Mouse (Mus musculus): ENCODE data around the gene Smndc1. TPM values are rescaled to one million over a fixed set of nuclear protein-coding genes. Genes with fewer than 3 reads are reported as not detected.
A peak's percentile ranks its signal among the peaks of the same experiment; 100 is the strongest.
"Not testable (repeated sequence)": the region's sequence is repeated elsewhere in the genome, so short reads cannot be mapped to it uniquely, and the experiment has no call there.

Smndc1 gene
- total RNA-seq, 2 experiments from 2014 or later = 43.2 to 48.2 TPM

GRCm38 (mm10) chr19:53412149-53412848, 21.9 kb upstream of the Smndc1 start:
- DNase-seq = no peak

DNA sequence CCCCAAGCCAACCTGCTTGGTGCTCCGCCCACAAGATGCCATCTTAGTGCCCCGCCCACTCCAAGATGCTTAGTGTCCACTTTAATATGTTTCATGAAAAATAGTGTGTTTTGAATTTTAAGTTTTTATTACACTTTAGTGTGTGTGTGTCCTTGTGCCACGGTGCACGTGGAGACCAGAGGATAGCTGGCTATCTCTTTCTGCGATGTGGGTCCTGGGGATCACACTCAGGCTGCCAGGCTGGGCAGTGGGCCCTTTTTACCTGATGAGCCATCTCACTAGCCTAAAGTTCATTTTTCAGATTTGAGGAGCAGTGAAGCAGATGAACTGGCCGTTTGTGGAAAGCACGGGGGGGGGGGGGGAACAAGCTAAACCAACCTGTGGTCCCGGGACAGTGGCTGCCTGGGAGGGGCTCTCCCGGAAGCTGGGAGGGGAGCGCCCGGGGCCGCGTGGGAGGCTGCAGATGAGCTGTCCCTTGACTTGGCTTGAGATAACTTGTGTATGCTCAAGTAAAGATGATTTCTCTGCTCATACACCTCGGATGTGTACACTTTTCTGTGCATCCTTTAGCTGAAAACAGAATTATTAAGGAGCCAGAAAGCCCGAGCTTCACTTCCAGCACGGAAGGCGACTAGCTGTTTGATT, 19.4 kb upstream of the Smndc1 start:
- DNase-seq = no peak

DNA sequence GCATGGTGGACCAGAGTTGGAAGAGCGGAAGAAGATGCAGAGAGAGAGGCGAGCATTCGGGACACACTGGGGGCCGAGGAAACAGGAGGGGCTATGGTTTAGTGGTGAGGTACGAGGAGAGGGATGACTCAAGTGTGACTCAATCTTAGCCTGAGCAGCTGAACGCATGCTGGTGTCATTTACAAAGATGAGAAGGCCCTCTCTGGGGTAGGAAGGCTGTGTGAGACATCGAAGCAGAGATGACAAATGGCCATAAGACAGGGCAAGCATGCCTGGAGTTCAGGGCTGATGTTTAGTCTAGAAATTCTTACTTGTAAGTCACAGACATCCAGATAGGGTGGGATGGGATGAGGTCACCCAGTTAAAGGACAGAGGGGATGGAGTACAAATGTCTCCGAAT, 18.0 kb upstream of the Smndc1 start:
- no peak for DNase-seq

DNA sequence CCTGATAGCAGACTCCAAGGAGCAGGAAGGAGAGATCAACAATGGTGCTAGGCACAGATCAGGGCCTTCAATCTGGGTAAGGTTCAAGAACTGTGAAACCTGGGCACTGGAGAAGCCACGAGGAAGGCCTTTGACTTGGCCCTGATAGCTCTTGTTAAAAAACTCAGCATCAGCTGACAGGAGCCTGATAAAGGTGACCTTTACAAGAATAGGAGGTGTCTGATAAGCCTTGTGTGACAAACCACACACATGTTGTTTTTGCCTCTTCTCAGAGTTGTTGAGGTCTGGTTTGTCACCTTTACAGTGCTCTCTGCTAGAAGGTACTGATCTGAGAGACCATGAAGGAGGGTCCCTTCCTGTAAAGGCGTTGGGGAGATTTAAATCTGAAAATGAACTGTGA, 17.0 kb upstream of the Smndc1 start:
- DNase-seq = no peak

GRCm38 (mm10) chr19:53405810-53406209, 15.4 kb upstream of the Smndc1 start:
- DNase-seq = no peak

DNA sequence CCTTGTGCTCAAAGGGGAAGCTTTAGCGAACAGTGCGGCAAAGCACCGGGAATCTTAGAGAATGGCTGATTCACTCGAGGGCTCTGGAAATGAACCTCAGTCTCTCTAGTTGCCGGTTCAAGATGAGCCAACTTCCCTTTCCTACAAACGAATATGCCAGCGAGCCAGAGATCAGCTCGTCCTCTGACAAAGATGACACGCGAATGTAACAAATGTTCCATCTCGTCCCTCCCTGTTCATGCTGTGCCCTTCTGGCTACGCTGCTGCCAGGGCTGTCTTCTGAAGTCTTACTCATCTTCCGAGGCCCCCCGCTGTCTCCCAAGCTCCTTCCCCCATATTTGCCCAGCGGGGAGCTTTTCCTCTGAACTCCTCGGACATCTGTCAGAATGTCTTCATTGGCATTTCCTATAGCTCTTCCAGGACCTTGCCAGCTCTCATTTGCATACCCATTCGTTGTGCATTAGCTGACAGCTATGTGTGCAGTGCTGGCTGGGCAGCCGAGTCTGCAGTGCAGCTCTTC, 14.5 kb upstream of the Smndc1 start:
- DNase-seq = no peak

- DNase-seq = no peak
Measured at GRCm38 (mm10) chr19:53404219-53404836, 13.9 kb upstream of the Smndc1 start.

DNA sequence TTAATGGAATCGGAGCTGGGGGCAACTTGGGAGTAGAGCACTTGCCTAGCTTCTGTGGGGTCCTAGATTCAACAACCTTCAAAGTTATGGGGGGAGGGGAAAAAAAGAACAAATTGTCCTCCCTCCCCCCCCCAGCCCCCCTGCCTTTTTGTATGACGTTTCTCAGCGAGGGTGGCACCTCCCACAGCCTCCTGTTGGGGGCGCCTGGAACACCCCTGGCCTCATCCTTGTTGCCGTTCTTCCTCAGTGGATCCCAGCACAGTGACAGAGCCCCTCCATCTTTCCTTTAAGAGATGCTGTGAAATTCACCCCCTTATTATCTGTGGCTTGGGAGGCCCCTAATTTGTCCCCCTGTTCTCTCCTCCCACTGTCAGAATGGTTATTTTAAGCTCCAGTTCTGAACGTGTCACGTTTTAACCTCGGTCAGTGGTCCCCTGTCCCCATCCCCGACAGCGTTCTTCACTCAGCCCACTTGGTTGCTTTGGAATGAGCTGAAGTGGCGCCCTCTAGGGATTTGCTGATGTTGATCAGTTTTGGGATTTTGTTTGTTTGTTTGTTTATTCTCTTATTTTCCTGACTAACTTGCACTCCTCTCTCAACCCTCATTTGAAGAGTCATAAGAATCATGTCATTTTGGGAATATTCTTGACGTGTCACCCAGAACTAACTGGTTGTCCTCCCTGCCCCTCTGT, 12.5 kb upstream of the Smndc1 start:
- DNase-seq = no peak

DNA sequence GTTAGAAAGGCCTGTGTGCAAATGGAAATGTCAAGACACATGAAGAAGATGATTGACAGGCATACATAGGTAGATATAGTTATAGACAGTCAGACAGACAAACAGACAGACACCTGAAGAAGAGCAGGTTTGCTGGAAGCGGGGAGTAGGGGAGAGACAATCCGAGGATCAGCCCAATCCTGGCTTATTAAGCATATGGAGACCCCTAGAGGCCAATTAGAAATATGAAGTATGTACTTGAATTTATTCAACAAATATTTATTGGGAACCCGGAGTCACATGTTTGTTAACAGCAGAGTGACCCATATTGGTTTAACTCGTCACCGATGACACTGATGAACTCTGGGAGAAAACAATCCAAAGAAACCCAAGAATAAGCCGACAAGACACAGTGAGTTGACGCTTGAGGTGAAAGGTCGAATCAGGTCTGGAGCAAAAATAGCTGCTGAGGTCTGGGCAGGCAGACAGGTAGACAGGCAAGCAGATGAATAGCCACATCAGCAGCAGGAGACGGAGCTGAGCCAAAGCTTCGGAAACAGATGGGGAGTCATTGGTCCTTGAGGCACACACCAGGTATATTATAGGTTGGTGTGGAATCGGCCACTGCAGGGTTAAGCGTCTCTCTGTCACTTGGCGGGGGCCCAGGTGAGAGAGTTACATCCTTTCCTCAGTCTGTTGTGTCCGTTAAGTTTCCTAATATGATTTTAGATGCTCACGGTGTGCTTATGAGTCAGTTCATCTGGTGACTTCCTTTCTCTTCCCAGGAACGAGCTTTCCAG, 10.1 kb upstream of the Smndc1 start:
- no peak for DNase-seq

- DNase-seq = no peak
Measured at GRCm38 (mm10) chr19:53399213-53399612, 8.8 kb upstream of the Smndc1 start.

DNA sequence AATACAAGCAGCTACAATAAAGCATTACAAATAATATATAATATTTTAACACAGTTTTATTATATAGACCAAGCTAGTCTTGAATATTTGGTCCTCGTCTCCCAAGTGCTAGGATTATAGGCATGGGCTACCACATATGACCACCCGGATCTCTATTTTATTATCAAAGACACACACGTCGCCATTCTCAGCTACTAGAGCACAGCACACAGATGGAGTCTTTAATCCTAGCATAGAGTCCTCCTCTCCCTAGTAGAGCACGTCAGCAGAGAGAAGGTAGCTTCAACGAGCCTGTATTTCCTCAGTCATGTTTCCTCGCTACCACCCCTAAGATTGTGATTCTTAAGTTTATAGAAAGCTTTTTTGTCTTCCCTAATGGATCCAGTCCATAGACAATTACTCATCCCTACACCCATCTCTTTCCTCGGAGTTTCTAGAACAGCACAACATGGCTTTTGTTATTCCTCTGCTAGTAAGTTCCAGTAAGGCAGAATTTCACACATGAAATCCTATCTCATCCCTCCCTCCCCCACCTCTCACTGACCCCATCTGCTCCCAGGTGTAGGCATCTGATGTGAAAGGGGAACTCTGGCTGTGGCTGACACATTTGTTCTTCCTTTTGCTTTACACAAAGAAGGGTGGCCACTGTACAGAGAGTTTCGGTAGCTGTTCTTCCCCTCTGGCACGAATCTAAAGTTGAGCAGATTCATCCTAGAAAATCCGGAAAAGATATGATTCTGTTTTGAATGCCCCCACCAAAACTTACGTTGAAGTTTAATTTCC, 7.3 kb upstream of the Smndc1 start:
- no peak for DNase-seq

DNA sequence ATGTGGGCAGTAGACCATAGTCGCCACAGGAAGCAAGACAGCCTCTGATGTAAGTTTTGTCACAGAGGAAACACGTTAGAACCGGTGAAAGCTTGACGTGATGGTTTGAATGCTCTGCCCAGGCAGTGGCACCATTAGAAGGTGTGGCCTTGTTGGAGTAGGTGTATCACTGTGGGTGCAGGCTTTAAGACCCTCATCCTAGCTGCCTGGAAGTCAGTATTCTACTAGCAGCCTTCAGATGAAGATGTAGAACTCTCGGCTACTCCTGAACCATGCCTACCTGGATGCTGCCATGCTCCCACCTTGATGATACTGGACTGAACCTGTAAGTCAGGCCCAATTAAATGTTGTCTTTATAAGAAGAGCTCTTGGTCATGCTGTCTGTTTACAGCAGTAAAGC, 5.4 kb upstream of the Smndc1 start:
- DNase-seq = not testable (repeated sequence)

DNA sequence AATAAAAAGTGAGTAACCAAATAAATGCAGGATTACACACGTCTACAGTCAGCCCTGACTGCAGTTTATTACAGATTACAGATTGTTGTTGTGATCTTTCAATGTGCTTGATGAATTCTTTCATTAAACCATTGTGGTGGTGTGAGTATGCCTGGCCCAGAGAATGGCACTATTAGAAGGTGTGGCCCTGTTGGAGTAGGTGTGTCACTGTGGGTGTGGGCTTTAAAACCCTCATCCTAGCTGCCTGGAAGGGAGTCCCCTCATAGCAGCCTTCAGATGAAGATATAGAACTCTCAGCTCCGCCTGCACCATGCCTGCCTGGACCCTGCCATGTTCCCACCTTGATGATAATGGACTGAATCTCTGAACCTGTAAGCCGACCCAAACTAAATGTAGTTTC, 4.6 kb upstream of the Smndc1 start:
- DNase-seq = not testable (repeated sequence)

GRCm38 (mm10) chr19:53394552-53394951, 4.2 kb upstream of the Smndc1 start:
- peak; percentile 48 for DNase-seq

DNA sequence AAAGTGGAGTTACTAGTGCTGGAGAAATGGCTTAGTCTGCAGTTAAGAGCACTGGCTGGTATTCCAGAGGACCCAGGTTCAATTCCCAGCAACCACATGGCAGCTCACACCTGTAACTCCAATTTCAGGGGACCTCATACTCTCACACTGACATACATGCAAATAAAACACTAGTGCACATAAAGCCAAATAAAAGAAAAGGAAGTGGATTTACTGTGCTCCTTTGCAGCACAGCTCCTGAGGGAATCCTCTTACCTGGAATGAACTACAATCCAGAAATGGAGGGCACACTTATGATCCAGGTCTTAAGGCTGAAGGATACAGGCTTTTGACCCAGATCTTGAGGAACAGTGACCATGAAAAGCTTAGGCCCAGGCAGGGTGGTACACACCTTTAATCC, 3.3 kb upstream of the Smndc1 start:
- DNase-seq = no peak

- no peak for DNase-seq
Measured at GRCm38 (mm10) chr19:53392781-53393343, 2.5 kb upstream of the Smndc1 start.

GRCm38 (mm10) chr19:53391787-53392186, 1.4 kb upstream of the Smndc1 start:
- no peak for DNase-seq

GRCm38 (mm10) chr19:53391386-53391785, 1.0 kb upstream of the Smndc1 start:
- DNase-seq = no peak

- DNase-seq = no peak
Measured at GRCm38 (mm10) chr19:53389851-53390431, 437 bp downstream of the Smndc1 start.

DNA sequence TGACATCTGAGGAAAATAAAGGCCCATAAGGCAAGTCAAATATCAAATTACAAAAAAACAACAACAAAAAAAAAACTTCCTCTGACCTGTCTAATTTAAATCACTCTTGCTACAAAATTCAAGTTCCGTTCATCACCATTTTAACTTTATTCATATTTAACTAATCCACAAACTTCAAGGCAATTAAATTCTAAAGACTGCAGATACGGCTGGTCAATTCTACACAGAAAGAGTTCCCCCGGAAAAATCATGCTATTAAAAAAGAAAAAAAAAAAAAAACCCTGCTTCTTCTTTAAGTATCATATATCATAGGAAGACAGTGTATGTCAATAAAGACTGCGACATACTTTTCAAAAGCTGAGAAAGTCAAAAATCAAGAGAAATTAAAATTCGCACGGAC, 961 bp downstream of the Smndc1 start:
- no peak for DNase-seq

DNA sequence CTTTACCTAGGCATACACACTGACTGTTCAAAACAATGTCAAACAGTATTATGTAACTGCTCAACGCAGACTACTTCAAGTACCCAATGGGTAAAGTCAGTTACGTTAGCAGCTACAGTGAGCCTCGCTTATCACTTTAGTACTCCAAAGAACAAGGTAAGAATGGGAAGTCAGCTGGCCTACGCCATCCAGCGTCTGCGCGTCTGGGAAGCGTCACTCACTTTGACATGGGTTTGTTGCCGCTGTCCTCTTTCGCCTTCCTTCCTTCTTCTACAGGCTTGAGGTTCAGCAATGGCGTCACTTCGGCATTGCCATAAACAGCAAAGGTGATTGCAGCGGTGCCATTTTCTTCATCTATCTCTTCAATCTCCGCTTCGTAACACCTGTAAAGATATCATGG, 7.0 kb downstream of the Smndc1 start:
- DNase-seq = no peak
